Mouse (Mus musculus) stomach, embryonic 15.5 days (tissue): ENCODE measurements around the gene Sp6. TPM values are rescaled to one million over a fixed set of nuclear protein-coding genes. Genes with fewer than 3 reads are reported as not detected.

Source experiments
- ATAC-seq: fragments of 200-750 bp; cut with Nextera tagmentation; 2 replicates; pipeline ENCODE4 v1.8.0; 2017; ENCODE audit warnings: low read depth, moderate number of reproducible peaks, moderate TSS enrichment; ENCODE audit not compliant: insufficient read depth, low FRiP score
- H3K27ac ChIP-seq: fragments of 300-500 bp; sonication (generic); 2 replicates; pipeline ENCODE4 v1.5.1; 2015; ENCODE audit warnings: mild to moderate bottlenecking, inconsistent platforms
- H3K27me3 ChIP-seq: fragments of 300-500 bp; sonication (generic); replicated peaks from 2 replicates; pipeline ENCODE4 v1.6.1; 2015; ENCODE audit warnings: inconsistent platforms
- H3K36me3 ChIP-seq: fragments of 300-500 bp; sonication (generic); 2 replicates; pipeline ENCODE4 v1.6.1; 2015; ENCODE audit warnings: inconsistent platforms
- H3K4me1 ChIP-seq: fragments of 300-500 bp; sonication (generic); 2 replicates; pipeline ENCODE4 v1.6.1; 2015; ENCODE audit warnings: inconsistent platforms
- H3K4me2 ChIP-seq: fragments of 300-500 bp; sonication (generic); 2 replicates; pipeline ENCODE4 v1.6.1; 2015; ENCODE audit warnings: mild to moderate bottlenecking, inconsistent platforms
- H3K4me3 ChIP-seq: fragments of 300-500 bp; sonication (generic); replicated peaks from 2 replicates; pipeline ENCODE4 v1.5.1; 2015; ENCODE audit warnings: inconsistent platforms
- H3K9ac ChIP-seq: fragments of 300-500 bp; sonication (generic); 2 replicates; pipeline ENCODE4 v1.6.1; 2015; ENCODE audit warnings: inconsistent platforms
- H3K9me3 ChIP-seq: fragments of 300-500 bp; sonication (generic); 2 replicates; pipeline ENCODE4 v1.6.1; 2016; ENCODE audit warnings: inconsistent platforms
- WGBS: fragments of 180-500 bp; shearing (Covaris S2); methylation state at CpG from one replicate; pipeline ENCODE4 v1.1.7; 2015; 5-methylcytosine and 5-hydroxymethylcytosine counted together
- polyA plus RNA-seq: library from polyadenylated mRNA; unstranded; fragments of >200 nt; fragmentation: Nextera tagmentation; extraction: Ambion mirVana; gene quantifications from 2 replicates; pipeline ENCODE4 v1.2.1, GENCODE M21; 2015

The Sp6 gene
- polyA plus RNA-seq, 1 experiment from 2014 or later: 3.7 TPM

DNA sequence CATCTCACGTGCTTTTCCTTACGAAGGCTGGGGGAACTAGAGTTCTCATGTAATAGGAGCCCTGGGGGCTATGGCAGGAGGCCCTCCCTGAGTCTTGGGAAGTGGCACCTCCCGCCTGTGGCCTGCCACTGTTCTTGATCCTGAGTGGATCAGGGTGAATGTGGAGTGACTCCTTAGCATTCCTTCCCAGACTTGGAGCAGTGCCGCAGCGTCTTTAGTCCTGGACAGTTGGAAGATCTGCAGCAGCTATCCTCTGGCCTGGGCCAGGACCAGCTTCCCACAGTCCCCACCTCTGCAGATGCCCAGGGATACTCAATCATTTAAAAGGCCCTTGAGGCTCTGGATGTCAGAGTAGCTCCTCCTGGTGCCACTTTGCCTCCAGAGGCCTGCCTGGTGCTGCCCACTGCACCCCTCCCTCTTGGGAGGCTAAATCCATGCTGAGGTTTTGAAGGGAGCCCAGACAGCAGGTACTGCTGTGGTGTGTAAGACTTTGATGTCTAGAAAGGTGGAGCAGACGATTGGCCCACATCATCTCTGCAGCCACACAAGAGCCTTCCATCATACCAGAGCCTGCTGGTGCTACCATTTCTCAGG lies 36.4 kb downstream of the Sp6 start:
- Histone ChIP-seq H3K4me3 (no peak overlapping the region), H3K36me3 (peaks cover 16% of the 10 kb centered on the region; the same call in 1 of the 2 replicates), H3K27me3 (no peaks in the 10 kb centered on the region), H3K9me3 (no peaks in the 10 kb centered on the region), H3K4me2 (no peak overlapping the region), H3K4me1 (peaks cover 26% of the 10 kb centered on the region), H3K27ac (0 out of 2 replicates have a peak overlapping the region, but pooled peaks have one; percentile 75), H3K9ac (no peak overlapping the region)
- WGBS: 69% methylated on average over 6 of the region's 6 CpGs
- no peak for ATAC-seq

DNA sequence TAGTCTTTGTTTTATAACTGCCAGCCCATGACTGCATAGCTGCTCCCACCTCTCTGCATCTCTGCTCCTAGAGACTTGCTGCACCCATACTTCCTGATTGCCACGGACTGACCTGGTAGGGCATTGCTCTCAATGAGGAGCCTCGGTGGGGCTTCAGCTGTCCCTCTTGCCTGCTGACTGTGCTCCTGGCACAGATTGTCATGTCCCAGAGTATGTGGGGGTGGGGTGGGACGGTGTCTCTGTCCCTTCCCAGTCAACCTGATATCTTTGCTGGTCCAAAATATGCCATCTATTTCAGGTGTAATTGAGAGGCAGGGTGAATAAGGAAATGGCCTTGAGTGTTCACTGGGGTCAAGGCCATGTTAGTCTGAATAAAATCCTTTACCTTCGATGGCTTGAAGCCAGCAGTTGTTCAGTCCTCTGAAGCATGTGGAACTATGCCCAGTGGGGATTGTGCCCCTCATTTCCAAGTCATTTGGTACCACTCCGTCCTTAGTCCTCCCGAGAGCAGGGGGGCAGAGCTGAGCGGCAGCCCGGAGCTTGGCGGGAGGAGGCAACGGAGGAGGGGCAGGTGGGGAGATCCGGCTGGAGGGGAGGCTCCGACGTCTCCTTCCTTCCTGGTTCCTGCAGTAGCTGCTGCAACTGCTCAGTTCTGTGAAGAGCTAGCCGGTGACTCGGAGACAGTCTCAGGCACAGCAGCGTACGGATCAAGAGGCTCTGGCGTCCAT lies 37.2 kb downstream of the Sp6 start, which contains the start of gene Osbpl7:
Gene Osbpl7, plus strand, starts transcription at position 413 of the 728 bp plus-strand sequence.
- Histone ChIP-seq H3K4me2 (peak within 1 kb of the TSS; percentile 88), H3K27me3 (no peaks in the 10 kb centered on the region), H3K9ac (peak within 1 kb of the TSS; percentile 83), H3K9me3 (no peaks in the 10 kb centered on the region), H3K4me3 (peak within 1 kb of the TSS; percentile 62), H3K27ac (peak within 1 kb of the TSS; percentile 75), H3K36me3 (peaks cover 17% of the 10 kb centered on the region; the same call in 1 of the 2 replicates), H3K4me1 (peaks cover 26% of the 10 kb centered on the region)
- peak; percentile 68 for ATAC-seq
- WGBS: 5% methylated on average over 18 of the region's 18 CpGs

DNA sequence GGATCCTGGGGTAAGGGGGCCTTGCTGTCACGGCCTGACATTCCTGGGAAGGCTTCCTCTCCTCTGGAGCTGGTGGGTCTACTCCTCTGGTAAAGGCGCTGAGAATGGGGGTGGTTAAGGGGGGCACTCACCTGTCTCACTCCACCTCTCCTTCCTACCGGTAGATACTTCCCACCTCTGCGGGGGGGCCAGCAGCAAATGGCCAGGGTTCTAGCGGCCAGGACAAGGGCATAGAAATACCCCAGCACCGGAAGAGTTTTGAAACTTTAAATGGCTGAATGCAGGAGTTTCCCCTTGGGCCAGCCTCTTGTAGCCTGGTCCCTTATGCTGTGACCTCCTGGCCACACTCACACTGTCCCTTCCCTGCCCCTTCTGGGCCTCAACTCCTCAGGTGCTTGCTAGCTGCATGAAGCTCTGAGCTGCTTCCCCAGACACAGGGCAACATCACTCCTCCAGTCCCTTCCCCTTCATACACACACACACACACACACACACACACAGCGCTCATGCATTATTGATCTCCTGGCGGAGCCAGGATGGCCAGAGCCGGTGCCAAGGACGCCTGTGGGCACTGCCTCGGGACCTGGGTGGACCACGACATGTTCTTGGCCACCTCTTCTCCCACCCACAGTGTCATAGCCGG lies 37.9 kb downstream of the Sp6 start:
- no peaks in the 10 kb centered on the region for H3K9me3 ChIP-seq
- no peaks in the 10 kb centered on the region for H3K27me3 ChIP-seq
- H3K27ac ChIP-seq: peak overlapping the region; percentile 75
- WGBS: 21% methylated on average over 13 of the region's 13 CpGs
- peaks cover 24% of the 10 kb centered on the region for H3K36me3 ChIP-seq
- H3K4me1 ChIP-seq: peaks cover 26% of the 10 kb centered on the region
- H3K9ac ChIP-seq: peak overlapping the region; percentile 83
- peak overlapping the region; percentile 88 for H3K4me2 ChIP-seq
- peak overlapping the region; percentile 62 for H3K4me3 ChIP-seq
- no peak for ATAC-seq

DNA sequence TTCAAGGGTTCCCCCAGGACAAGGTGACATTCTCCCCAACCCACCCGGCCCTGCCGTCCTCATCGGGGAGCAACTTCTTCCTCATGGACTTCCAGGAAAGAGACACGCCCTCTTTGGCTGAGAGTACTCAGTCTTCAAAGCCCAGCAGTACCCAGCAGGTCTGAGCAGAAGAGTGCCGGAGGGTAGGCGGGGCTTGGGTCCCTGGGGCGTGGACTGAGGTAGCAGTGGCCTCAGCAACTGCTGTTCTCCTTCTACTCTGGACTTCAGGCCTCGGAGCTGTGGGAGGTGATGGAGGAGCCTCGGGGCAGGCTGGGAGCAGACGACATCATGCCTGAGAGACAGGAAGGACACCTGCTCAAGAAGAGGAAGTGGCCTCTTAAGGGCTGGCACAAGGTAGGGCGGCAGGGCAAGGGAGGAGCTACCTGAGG lies 39.0 kb downstream of the Sp6 start:
- Histone ChIP-seq H3K9me3 (no peaks in the 10 kb centered on the region), H3K27ac (peak overlapping the region; percentile 7; the same call in 1 of the 2 replicates), H3K27me3 (no peaks in the 10 kb centered on the region), H3K9ac (no peak overlapping the region), H3K4me3 (peak overlapping the region; percentile 62), H3K4me2 (peak overlapping the region; percentile 88), H3K4me1 (peaks cover 26% of the 10 kb centered on the region), H3K36me3 (peaks cover 32% of the 10 kb centered on the region)
- WGBS: 17% methylated on average over 11 of the region's 11 CpGs
- ATAC-seq: peak; percentile 66

DNA sequence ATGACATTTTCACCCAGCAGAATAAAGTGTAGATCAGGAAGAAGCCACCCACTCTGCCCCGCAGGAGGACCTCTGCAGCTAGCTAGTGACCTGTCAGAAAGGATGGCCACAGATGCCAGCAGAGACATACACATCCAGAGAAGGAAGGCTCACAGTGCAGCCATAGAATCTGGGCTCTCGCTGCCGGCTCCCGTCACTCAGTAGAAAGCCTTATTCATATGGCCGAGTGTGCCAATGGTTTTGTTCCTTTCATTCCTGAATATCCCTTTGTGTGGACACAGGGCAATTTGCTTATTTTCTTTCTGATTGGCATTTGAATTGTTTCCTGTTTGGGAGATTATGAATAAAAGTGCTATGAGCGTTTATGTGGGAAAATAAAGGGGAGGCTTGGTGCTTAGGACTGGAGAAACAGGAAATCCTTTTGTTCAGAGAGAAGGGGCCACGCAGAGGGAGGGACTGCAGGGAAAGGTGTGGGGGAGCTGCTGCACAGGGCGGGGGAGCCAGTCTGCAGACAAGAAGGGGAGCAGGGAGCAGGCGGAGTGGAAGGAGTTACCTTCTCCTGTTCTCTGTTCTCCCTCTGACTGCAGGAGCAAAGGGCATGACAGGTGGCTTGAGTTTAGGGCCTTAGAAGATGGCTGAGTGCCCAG lies 50.2 kb downstream of the Sp6 start:
- Histone ChIP-seq H3K4me1 (peaks cover 6% of the 10 kb centered on the region), H3K36me3 (peaks cover 11% of the 10 kb centered on the region; the same call in 1 of the 2 replicates), H3K4me3 (no peak overlapping the region), H3K27ac (peak overlapping the region; percentile 48; the same call in 1 of the 2 replicates), H3K9me3 (no peaks in the 10 kb centered on the region), H3K9ac (no peak overlapping the region), H3K4me2 (no peak overlapping the region), H3K27me3 (no peaks in the 10 kb centered on the region)
- ATAC-seq: no peak
- WGBS: 50% methylated on average over 9 of the region's 9 CpGs

DNA sequence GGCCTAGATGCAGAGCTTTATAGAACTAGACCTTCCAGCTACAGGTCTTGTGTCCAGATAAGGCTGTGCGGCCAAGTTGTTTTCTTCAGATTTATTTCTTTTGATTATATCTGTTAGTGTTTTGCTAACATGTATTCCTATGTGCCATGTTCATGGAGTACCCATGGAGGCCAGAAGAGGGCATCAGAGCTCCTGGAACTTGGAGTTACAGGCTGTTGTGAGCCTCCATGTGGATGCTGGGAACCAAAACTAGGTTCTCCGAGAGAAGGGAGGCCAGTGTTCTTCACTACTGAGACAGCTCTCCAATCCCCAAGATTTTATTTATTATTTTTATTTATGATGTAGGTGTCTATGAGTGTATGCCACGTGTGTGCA lies 50.7 kb downstream of the Sp6 start:
- H3K27me3 ChIP-seq: no peaks in the 10 kb centered on the region
- H3K36me3 ChIP-seq: peaks cover 11% of the 10 kb centered on the region; the same call in 1 of the 2 replicates
- WGBS: 87% methylated on average over 3 of the region's 3 CpGs
- H3K4me2 ChIP-seq: no peak overlapping the region
- H3K4me3 ChIP-seq: no peak overlapping the region
- no peak for ATAC-seq
- H3K9me3 ChIP-seq: no peaks in the 10 kb centered on the region
- no peak overlapping the region for H3K9ac ChIP-seq
- 0 out of 2 replicates have a peak overlapping the region, but pooled peaks have one; percentile 48 for H3K27ac ChIP-seq
- H3K4me1 ChIP-seq: peaks cover 6% of the 10 kb centered on the region

DNA sequence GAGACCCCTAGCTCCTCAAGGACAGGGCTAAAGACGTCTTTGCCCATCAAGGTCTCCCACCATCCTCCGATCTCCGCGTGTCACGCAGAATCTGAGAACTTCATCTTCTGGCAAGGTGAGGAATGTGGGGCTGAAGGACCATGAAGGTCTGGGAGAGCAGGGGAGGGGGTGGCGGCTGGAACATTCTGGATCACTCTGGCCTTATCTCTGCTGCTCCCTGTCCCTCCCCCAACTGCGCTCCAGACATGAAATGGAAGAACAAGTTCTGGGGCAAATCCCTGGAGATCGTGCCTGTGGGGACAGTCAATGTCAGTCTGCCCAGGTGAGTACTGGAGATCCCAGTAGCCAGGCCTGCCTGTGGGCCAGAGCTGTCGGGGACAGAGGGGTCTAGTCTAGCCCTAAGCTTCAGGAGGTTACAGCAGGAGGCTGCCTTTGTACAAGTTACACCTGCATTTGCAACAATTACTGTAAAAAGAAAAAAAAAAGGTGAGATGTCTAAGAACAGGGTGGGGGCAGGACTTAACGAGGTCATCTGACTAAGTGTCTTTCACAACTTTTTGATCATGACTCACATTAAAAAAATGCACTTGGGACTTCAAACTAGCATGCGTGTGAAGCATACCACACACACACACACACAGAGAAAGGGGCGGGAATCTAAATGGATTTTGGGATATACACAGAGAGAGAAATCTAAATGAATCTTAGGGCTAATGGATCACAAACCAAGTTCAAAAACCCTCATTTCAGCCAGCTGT lies 52.5 kb downstream of the Sp6 start:
- Histone ChIP-seq H3K4me2 (no peak overlapping the region), H3K4me1 (peaks cover 6% of the 10 kb centered on the region), H3K27ac (no peak overlapping the region), H3K9ac (no peak overlapping the region), H3K4me3 (no peak overlapping the region), H3K27me3 (no peaks in the 10 kb centered on the region), H3K36me3 (peaks cover 6% of the 10 kb centered on the region; the same call in 1 of the 2 replicates), H3K9me3 (no peaks in the 10 kb centered on the region)
- WGBS: 81% methylated on average over 12 of the region's 12 CpGs
- no peak for ATAC-seq

DNA sequence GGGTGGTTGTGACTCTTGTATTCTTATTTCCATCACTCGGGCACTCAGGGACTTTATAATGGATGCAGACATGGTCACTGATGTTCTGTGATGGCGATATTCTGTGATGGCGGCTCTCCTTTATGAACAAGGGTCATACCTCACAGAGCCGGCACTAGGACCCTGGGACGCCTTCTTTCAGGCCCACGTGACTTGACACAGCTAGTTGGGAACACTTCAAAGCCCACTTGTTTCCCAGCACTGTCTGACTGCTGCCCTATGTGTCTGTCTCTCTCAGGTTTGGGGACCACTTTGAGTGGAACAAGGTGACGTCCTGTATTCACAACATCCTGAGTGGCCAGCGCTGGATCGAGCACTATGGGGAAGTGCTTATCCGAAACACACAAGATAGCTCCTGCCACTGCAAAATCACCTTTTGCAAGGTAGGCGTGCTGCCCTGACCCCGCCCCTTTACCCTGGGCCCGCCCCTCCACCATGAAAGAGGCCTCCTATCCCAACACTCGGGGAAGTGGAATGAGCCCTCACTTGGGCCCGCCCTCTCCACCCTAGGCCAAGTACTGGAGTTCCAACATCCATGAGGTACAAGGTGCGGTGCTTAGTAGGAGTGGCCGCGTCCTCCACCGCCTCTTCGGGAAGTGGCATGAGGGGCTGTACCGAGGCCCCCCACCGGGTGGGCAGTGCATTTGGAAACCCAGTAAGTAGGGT lies 53.6 kb downstream of the Sp6 start:
- 58% methylated on average over 22 of the region's 22 CpGs for WGBS
- H3K9me3 ChIP-seq: no peaks in the 10 kb centered on the region
- peaks cover 6% of the 10 kb centered on the region for H3K4me1 ChIP-seq
- no peak overlapping the region for H3K4me2 ChIP-seq
- H3K36me3 ChIP-seq: no peaks in the 10 kb centered on the region
- no peak overlapping the region for H3K27ac ChIP-seq
- no peak for ATAC-seq
- H3K9ac ChIP-seq: no peak overlapping the region
- no peak overlapping the region for H3K4me3 ChIP-seq
- no peaks in the 10 kb centered on the region for H3K27me3 ChIP-seq

DNA sequence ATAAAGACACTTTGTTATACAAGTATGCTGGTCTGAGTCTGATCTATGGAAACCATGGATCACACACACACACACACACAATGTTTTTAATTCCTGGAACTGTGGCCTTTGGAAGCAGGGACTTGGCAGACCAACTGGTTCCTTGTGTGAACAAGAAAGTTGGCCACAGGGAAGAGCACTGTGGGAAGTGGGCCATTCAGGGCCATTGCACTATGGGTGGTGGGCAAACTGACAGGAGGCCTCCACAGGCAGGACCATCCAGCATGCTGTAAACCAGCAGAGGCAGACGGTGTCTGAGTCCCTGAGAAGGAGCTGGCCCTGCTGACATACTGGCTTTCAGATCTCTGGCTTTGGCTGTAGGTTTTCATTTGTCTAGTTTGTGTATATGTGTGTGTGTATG lies 56.1 kb downstream of the Sp6 start:
- no peaks in the 10 kb centered on the region for H3K9me3 ChIP-seq
- no peak for ATAC-seq
- H3K27ac ChIP-seq: no peak overlapping the region
- H3K27me3 ChIP-seq: no peaks in the 10 kb centered on the region
- WGBS: 76% methylated on average over 1 of the region's 1 CpGs
- H3K4me1 ChIP-seq: no peaks in the 10 kb centered on the region
- no peak overlapping the region for H3K4me2 ChIP-seq
- H3K9ac ChIP-seq: no peak overlapping the region
- H3K36me3 ChIP-seq: no peaks in the 10 kb centered on the region
- no peak overlapping the region for H3K4me3 ChIP-seq

DNA sequence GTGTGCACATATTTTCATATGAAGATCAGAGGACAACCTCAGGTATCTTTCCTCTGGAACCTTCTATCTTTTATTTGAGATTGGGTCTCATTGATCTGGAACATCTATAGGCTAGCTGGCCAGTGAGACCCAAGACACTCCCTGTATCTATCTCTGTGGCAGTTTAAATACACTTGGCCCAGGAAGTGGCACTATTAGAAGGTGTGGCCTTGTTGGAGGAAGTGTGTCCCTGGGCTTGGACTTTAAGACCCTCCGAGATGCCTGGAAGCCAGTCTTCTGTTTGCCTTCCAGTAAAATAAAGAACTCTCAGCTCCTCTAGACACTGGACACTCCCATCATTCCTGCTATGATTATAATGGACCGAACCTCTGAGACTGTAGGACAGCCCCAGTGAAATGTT lies 56.6 kb downstream of the Sp6 start:
- 52% methylated on average over 2 of the region's 2 CpGs for WGBS
- no peaks in the 10 kb centered on the region for H3K27me3 ChIP-seq
- H3K36me3 ChIP-seq: no peaks in the 10 kb centered on the region
- H3K4me2 ChIP-seq: no peak overlapping the region
- no peaks in the 10 kb centered on the region for H3K4me1 ChIP-seq
- H3K4me3 ChIP-seq: no peak overlapping the region
- H3K9me3 ChIP-seq: no peaks in the 10 kb centered on the region
- H3K9ac ChIP-seq: no peak overlapping the region
- no peak overlapping the region for H3K27ac ChIP-seq
- no peak for ATAC-seq

DNA sequence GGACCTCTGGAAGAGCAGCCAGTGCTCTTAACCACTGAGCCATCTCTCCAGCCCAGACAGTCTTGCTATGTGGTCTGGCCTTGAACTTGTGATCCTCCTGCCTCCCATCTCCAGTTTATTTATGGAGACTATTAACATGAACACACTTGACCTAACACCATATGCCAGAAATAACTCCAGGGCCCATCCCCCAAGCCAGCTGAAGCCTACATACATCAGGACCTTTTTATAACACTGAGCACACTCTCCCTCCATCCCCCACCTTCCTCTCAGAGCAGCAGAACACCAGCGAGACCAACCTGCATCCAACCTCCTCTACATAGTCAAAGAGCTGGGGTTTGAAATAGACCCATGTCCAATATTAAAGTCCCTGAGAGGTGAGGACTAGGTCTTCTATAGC lies 57.9 kb downstream of the Sp6 start:
- 46% methylated on average over 1 of the region's 1 CpGs for WGBS

More for the DNA sequence above, 57.9 kb downstream of the Sp6 start:
- no peak overlapping the region for H3K4me3 ChIP-seq
- H3K27ac ChIP-seq: no peak overlapping the region
- no peaks in the 10 kb centered on the region for H3K4me1 ChIP-seq
- ATAC-seq: no peak
- no peaks in the 10 kb centered on the region for H3K36me3 ChIP-seq
- H3K9ac ChIP-seq: no peak overlapping the region
- H3K9me3 ChIP-seq: no peaks in the 10 kb centered on the region
- no peaks in the 10 kb centered on the region for H3K27me3 ChIP-seq
- no peak overlapping the region for H3K4me2 ChIP-seq
